ENCODE assay signal across 9 mouse cellular contexts in genomic region chr8:122558671-122559349, GRCm38 (mm10). TPM values are rescaled to one million over a fixed set of nuclear protein-coding genes. Genes with fewer than 3 reads are reported as not detected.
DNase-seq lines count a peak whose midpoint lies in the region; ATAC-seq and TF ChIP-seq lines count a peak whose summit lies in the region.
"Had no signal": no experiment of that assay in that cellular context is flagged by ENCODE, and none has a peak within 500 bp of the region (broad histone marks: within the 10 kb centered on the region; RNA-seq: fewer than 3 reads in every experiment).

No protein-coding gene starts in this region.

- peak; percentile 54 for TF ChIP-seq CTCF in lung, embryonic 14.5 days (IDR thresholded peaks at IDR 0.05; ENCODE audit: low read depth)

- no peak for ATAC-seq in embryonic facial prominence, embryonic 12.5 days (ENCODE audit: insufficient number of reproducible peaks, insufficient read depth, low FRiP score, low TSS enrichment)
- ATAC-seq in lung, embryonic 14.5 days (ENCODE audit: insufficient read depth) = peak; percentile 51
- no peak for ATAC-seq in hindbrain, embryonic 12.5 days (ENCODE audit: low FRiP score)

- peaks cover 26% of the 10 kb centered on the region for H3K4me1 ChIP-seq in embryonic facial prominence, embryonic 12.5 days
- H3K4me1 ChIP-seq in lung, embryonic 14.5 days (ENCODE audit: insufficient read depth) = peaks cover 15% of the 10 kb centered on the region
- H3K4me1 ChIP-seq in hindbrain, embryonic 12.5 days = peaks cover 17% of the 10 kb centered on the region; the same call in 1 of the 2 replicates

- H3K4me3 ChIP-seq in embryonic facial prominence, embryonic 12.5 days = no peak overlapping the region
- H3K4me3 ChIP-seq in lung, embryonic 14.5 days (ENCODE audit: low read depth, low read length) = no peak overlapping the region
- H3K4me3 ChIP-seq in hindbrain, embryonic 12.5 days = no peak overlapping the region

- no peaks in the 10 kb centered on the region for H3K27me3 ChIP-seq in embryonic facial prominence, embryonic 12.5 days
- H3K27me3 ChIP-seq in lung, embryonic 14.5 days (ENCODE audit: insufficient read depth, low read length) = no peaks in the 10 kb centered on the region
- H3K27me3 ChIP-seq in hindbrain, embryonic 12.5 days = no peaks in the 10 kb centered on the region

- no peaks in the 10 kb centered on the region for H3K9me3 ChIP-seq in embryonic facial prominence, embryonic 12.5 days
- no peaks in the 10 kb centered on the region for H3K9me3 ChIP-seq in lung, embryonic 14.5 days (ENCODE audit: low read depth, low read length)
- H3K9me3 ChIP-seq in hindbrain, embryonic 12.5 days (replicated peaks) = no peaks in the 10 kb centered on the region

- DNase-seq in embryo, embryonic 10 days (ENCODE audit: low spot score) = peak; percentile 63
- DNase-seq in embryo, embryonic 11 days = no peak
- DNase-seq in 416B (ENCODE audit: low read depth) = peak; percentile 60
- DNase-seq in lung, embryonic 14.5 days = peak; percentile 65
- no peak for DNase-seq in B cell, adult 2 months
- DNase-seq in left cerebral cortex, adult 18-20 months (ENCODE audit: low spot score in 2 of 2) = no peak

- 0 out of 2 replicates have a peak overlapping the region, but pooled peaks have one; percentile 14 for H3K27ac ChIP-seq in embryonic facial prominence, embryonic 12.5 days
- peak overlapping the region; percentile 51 for H3K27ac ChIP-seq in lung, embryonic 14.5 days (ENCODE audit: low read depth)
- H3K27ac ChIP-seq in hindbrain, embryonic 12.5 days = no peak overlapping the region
- H3K27ac ChIP-seq: hindbrain, embryonic 14.5 days had no signal

- H3K36me3 ChIP-seq in embryonic facial prominence, embryonic 12.5 days = no peaks in the 10 kb centered on the region
- H3K36me3 ChIP-seq in lung, embryonic 14.5 days (ENCODE audit: insufficient read depth) = no peaks in the 10 kb centered on the region
- no peaks in the 10 kb centered on the region for H3K36me3 ChIP-seq in hindbrain, embryonic 12.5 days

- 15% methylated on average over 12 of the region's 12 CpGs for WGBS in embryonic facial prominence, embryonic 12.5 days
- WGBS in lung, embryonic 14.5 days = 5% methylated on average over 12 of the region's 12 CpGs
- WGBS in hindbrain, embryonic 12.5 days = 31% methylated on average over 6 of the region's 12 CpGs

- H3K9ac ChIP-seq in embryonic facial prominence, embryonic 12.5 days = no peak overlapping the region
- no peak overlapping the region for H3K9ac ChIP-seq in lung, embryonic 14.5 days
- H3K9ac ChIP-seq in hindbrain, embryonic 12.5 days = no peak overlapping the region
- H3K9ac ChIP-seq: hindbrain, embryonic 14.5 days had no signal

- no peak overlapping the region for H3K4me2 ChIP-seq in embryonic facial prominence, embryonic 12.5 days (replicated peaks)
- H3K4me2 ChIP-seq in lung, embryonic 14.5 days = no peak overlapping the region
- H3K4me2 ChIP-seq in hindbrain, embryonic 12.5 days (replicated peaks) = no peak overlapping the region
- H3K4me2 ChIP-seq: hindbrain, embryonic 14.5 days had no signal

RNA-seq across cellular contexts. Expression of gene Piezo1, which starts 7.7 kb away (rescaled TPM):
- polyA plus RNA-seq in embryonic facial prominence, embryonic 12.5 days (2016; fragmentation: Nextera tagmentation; extraction: Ambion mirVana) = 11.6 and 16.7 TPM in 2 replicates
- 26.6 and 27.7 TPM in 2 replicates for polyA plus RNA-seq in lung, embryonic 14.5 days (2014; fragmentation: Nextera tagmentation; extraction: Ambion mirVana)
- 8.9 TPM in 2 replicates for polyA plus RNA-seq in hindbrain, embryonic 12.5 days (2016; fragmentation: Nextera tagmentation; extraction: Ambion mirVana)
- 1 to 10 TPM; 5.2 to 5.5 TPM for total RNA-seq in left cerebral cortex, adult 18-20 months (2021)

RNA-seq across cellular contexts. Expression of gene Cdt1, which starts 9.0 kb away (rescaled TPM):
- polyA plus RNA-seq in embryonic facial prominence, embryonic 12.5 days (2016; fragmentation: Nextera tagmentation; extraction: Ambion mirVana) = 41.2 and 41.6 TPM in 2 replicates
- 47.1 and 50.3 TPM in 2 replicates for polyA plus RNA-seq in lung, embryonic 14.5 days (2014; fragmentation: Nextera tagmentation; extraction: Ambion mirVana)
- 22.7 and 23.9 TPM in 2 replicates for polyA plus RNA-seq in hindbrain, embryonic 12.5 days (2016; fragmentation: Nextera tagmentation; extraction: Ambion mirVana)
- 1 to 10 TPM; 2.9 to 3.9 TPM for total RNA-seq in left cerebral cortex, adult 18-20 months (2021)

RNA-seq across cellular contexts. Expression of gene Aprt, which starts 17.9 kb away (rescaled TPM):
- 289 and 298 TPM in 2 replicates for polyA plus RNA-seq in embryonic facial prominence, embryonic 12.5 days (2016; fragmentation: Nextera tagmentation; extraction: Ambion mirVana)
- polyA plus RNA-seq in lung, embryonic 14.5 days (2014; fragmentation: Nextera tagmentation; extraction: Ambion mirVana) = 338 and 366 TPM in 2 replicates
- polyA plus RNA-seq in hindbrain, embryonic 12.5 days (2016; fragmentation: Nextera tagmentation; extraction: Ambion mirVana) = 160 and 185 TPM in 2 replicates
- total RNA-seq in left cerebral cortex, adult 18-20 months (2021) = 10 to 100 TPM; 48.4 to 52.0 TPM

RNA-seq across cellular contexts. Expression of gene Galns, which starts 52.5 kb away (rescaled TPM):
- polyA plus RNA-seq in embryonic facial prominence, embryonic 12.5 days (2016; fragmentation: Nextera tagmentation; extraction: Ambion mirVana) = 7.1 and 7.4 TPM in 2 replicates
- 11.7 and 12.5 TPM in 2 replicates for polyA plus RNA-seq in lung, embryonic 14.5 days (2014; fragmentation: Nextera tagmentation; extraction: Ambion mirVana)
- polyA plus RNA-seq in hindbrain, embryonic 12.5 days (2016; fragmentation: Nextera tagmentation; extraction: Ambion mirVana) = 6.3 and 6.9 TPM in 2 replicates
- 1 to 10 TPM; 8.1 to 8.3 TPM for total RNA-seq in left cerebral cortex, adult 18-20 months (2021)

RNA-seq across cellular contexts. Expression of gene Trappc2l, which starts 52.6 kb away (rescaled TPM):
- polyA plus RNA-seq in embryonic facial prominence, embryonic 12.5 days (2016; fragmentation: Nextera tagmentation; extraction: Ambion mirVana) = 46.3 and 56.3 TPM in 2 replicates
- polyA plus RNA-seq in lung, embryonic 14.5 days (2014; fragmentation: Nextera tagmentation; extraction: Ambion mirVana) = 49.7 and 57.2 TPM in 2 replicates
- 48.2 and 52.6 TPM in 2 replicates for polyA plus RNA-seq in hindbrain, embryonic 12.5 days (2016; fragmentation: Nextera tagmentation; extraction: Ambion mirVana)
- total RNA-seq in left cerebral cortex, adult 18-20 months (2021) = 10 to 100 TPM; 79.6 to 86.0 TPM

Comparison
In these comparisons a context has a peak if more than half of its experiments do, and no peak if none do; other contexts are left out.
1. DNase-seq: peak in embryo, embryonic 10 days (single experiment), 416B (single experiment) and lung, embryonic 14.5 days (single experiment); none in embryo, embryonic 11 days (single experiment), B cell, adult 2 months (0 of 2) and left cerebral cortex, adult 18-20 months (0 of 2).